Mouse (Mus musculus) thymus, postnatal 0 days (tissue): ENCODE data around the gene Neurod6. TPM values are rescaled to one million over a fixed set of nuclear protein-coding genes. Genes with fewer than 3 reads are reported as not detected.
"Not testable (repeated sequence)": the region's sequence is repeated elsewhere in the genome, so short reads cannot be mapped to it uniquely, and the experiment has no call there.

Experiments
- DNase-seq: peaks from one replicate; pipeline ENCODE4 v3.0.0-alpha.2; 2015; ENCODE audit warnings: low spot score
- polyA plus RNA-seq: library from polyadenylated mRNA; unstranded; fragments of >200 nt; fragmentation: Nextera tagmentation; extraction: Ambion mirVana; gene quantifications from 2 replicates; pipeline ENCODE4 v1.2.1, GENCODE M21; 2015

Neurod6 gene
- polyA plus RNA-seq, result not detected in 2 replicates

GRCm38 (mm10) chr6:55680974-55681373, at the start of gene Neurod6:
TSS of gene Neurod6 (minus strand) at chr6:55681263.
- DNase-seq, result no peak

- peak; percentile 16 for DNase-seq
Observed at GRCm38 (mm10) chr6:55717209-55717608, 36.1 kb upstream of the Neurod6 start.

- no peak for DNase-seq
Observed at GRCm38 (mm10) chr6:55715446-55715845, 34.4 kb upstream of the Neurod6 start.

- DNase-seq, result not testable (repeated sequence)
Observed at GRCm38 (mm10) chr6:55710913-55711312, 29.9 kb upstream of the Neurod6 start.

GRCm38 (mm10) chr6:55704759-55705104, 23.7 kb upstream of the Neurod6 start:
- no peak for DNase-seq

GRCm38 (mm10) chr6:55704061-55704758, 23.1 kb upstream of the Neurod6 start:
- DNase-seq, result no peak

- no peak for DNase-seq
Observed at GRCm38 (mm10) chr6:55700392-55701386, 19.6 kb upstream of the Neurod6 start.

GRCm38 (mm10) chr6:55690015-55690531, 9.0 kb upstream of the Neurod6 start:
- DNase-seq, result no peak

GRCm38 (mm10) chr6:55683506-55683905, 2.4 kb upstream of the Neurod6 start:
- DNase-seq, result no peak

GRCm38 (mm10) chr6:55682886-55683285, 1.8 kb upstream of the Neurod6 start:
- DNase-seq, result no peak

- no peak for DNase-seq
Observed at GRCm38 (mm10) chr6:55678571-55679185, 2.4 kb downstream of the Neurod6 start.

- DNase-seq, result no peak
Observed at GRCm38 (mm10) chr6:55677326-55677725, 3.7 kb downstream of the Neurod6 start.

- no peak for DNase-seq
Observed at GRCm38 (mm10) chr6:55676663-55677311, 4.3 kb downstream of the Neurod6 start.

GRCm38 (mm10) chr6:55676141-55676662, 4.9 kb downstream of the Neurod6 start:
- no peak for DNase-seq

GRCm38 (mm10) chr6:55667801-55668200, 13.3 kb downstream of the Neurod6 start:
- DNase-seq, result no peak

GRCm38 (mm10) chr6:55661126-55661915, 19.7 kb downstream of the Neurod6 start:
- DNase-seq, result no peak

GRCm38 (mm10) chr6:55649996-55650395, 31.1 kb downstream of the Neurod6 start:
- DNase-seq, result no peak

GRCm38 (mm10) chr6:55649581-55649980, 31.5 kb downstream of the Neurod6 start:
- DNase-seq, result no peak

GRCm38 (mm10) chr6:55648886-55649285, 32.2 kb downstream of the Neurod6 start:
- no peak for DNase-seq

GRCm38 (mm10) chr6:55647771-55648280, 33.2 kb downstream of the Neurod6 start:
- DNase-seq, result no peak
